Mouse (Mus musculus) hindbrain, embryonic 11.5 days (tissue): Measurements from ENCODE around the gene Gpr182. TPM values are rescaled to one million over a fixed set of nuclear protein-coding genes. Genes with fewer than 3 reads are reported as not detected.

Experiments
- ATAC-seq: fragments of 200-750 bp; cut with Nextera tagmentation; 2 replicates; pipeline ENCODE4 v1.8.0; 2017; ENCODE audit warnings: mild to moderate bottlenecking, moderate TSS enrichment, moderate library complexity; ENCODE audit not compliant: low FRiP score
- DNase-seq: peaks from one replicate; pipeline ENCODE4 v3.0.0-alpha.2; 2015; ENCODE audit warnings: low spot score
- H3K27ac ChIP-seq: fragments of 300-500 bp; sonication (generic); 2 replicates; pipeline ENCODE4 v1.5.1; 2014; ENCODE audit warnings: mild to moderate bottlenecking, low read depth, low read length
- H3K27me3 ChIP-seq: fragments of 300-500 bp; sonication (generic); 2 replicates; pipeline ENCODE4 v1.6.1; 2014; ENCODE audit warnings: mild to moderate bottlenecking, low read length, moderate library complexity, mixed read lengths; ENCODE audit not compliant: control insufficient read depth, insufficient read depth
- H3K36me3 ChIP-seq: fragments of 300-500 bp; sonication (generic); 2 replicates; pipeline ENCODE4 v1.6.1; 2014; ENCODE audit warnings: mild to moderate bottlenecking, low read length, moderate library complexity, mixed read lengths; ENCODE audit not compliant: control insufficient read depth, insufficient read depth
- H3K4me1 ChIP-seq: fragments of 300-500 bp; sonication (generic); replicated peaks from 2 replicates; pipeline ENCODE4 v1.6.1; 2014; ENCODE audit warnings: low read length, mixed read lengths; ENCODE audit not compliant: control insufficient read depth, insufficient read depth
- H3K4me2 ChIP-seq: fragments of 300-500 bp; sonication (generic); replicated peaks from 2 replicates; pipeline ENCODE4 v1.6.1; 2014; ENCODE audit warnings: mild to moderate bottlenecking, low read depth, low read length
- H3K4me3 ChIP-seq: fragments of 300-500 bp; sonication (generic); 2 replicates; pipeline ENCODE4 v1.5.1; 2014; ENCODE audit warnings: low read depth, low read length
- H3K9ac ChIP-seq: fragments of 300-500 bp; sonication (generic); 2 replicates; pipeline ENCODE4 v1.6.1; 2014; ENCODE audit warnings: low read depth, low read length
- H3K9me3 ChIP-seq: fragments of 300-500 bp; sonication (generic); 2 replicates; pipeline ENCODE4 v1.6.1; 2016; ENCODE audit warnings: low read length; ENCODE audit not compliant: control insufficient read depth
- WGBS: fragments of 180-500 bp; shearing (Covaris S2); extraction: QIAGEN DNeasy Blood & Tissue Kit; methylation state at CpG from one replicate; pipeline ENCODE4 v1.1.7; 2014; 5-methylcytosine and 5-hydroxymethylcytosine counted together
- polyA plus RNA-seq: library from polyadenylated mRNA; unstranded; fragments of >200 nt; fragmentation: Nextera tagmentation; extraction: Ambion mirVana; gene quantifications from 2 replicates; pipeline ENCODE4 v1.2.1, GENCODE M21; 2014

Gene Gpr182
- polyA plus RNA-seq, 1 experiment from 2014 or later: 0.63 TPM

- Histone ChIP-seq H3K4me2 (no peak within 1 kb of the TSS), H3K9ac (no peak within 1 kb of the TSS), H3K4me1 (no peaks in the 10 kb centered on the region), H3K36me3 (no peaks in the 10 kb centered on the region), H3K9me3 (no peaks in the 10 kb centered on the region), H3K27ac (no peak within 1 kb of the TSS), H3K27me3 (no peaks in the 10 kb centered on the region), H3K4me3 (no peak within 1 kb of the TSS)
- ATAC-seq (no peak), DNase-seq (no peak)
- WGBS: 79% methylated on average over 8 of the region's 9 CpGs
Measured at GRCm38 (mm10) chr10:127759181-127760110, 7.9 kb upstream of the Gpr182 start, which contains the start of the genes Rdh1 and Rdh16f1. Gene Rdh1 (plus strand): TSS chr10:127759721. Gene Rdh16f1 (plus strand): TSS chr10:127759787.

GRCm38 (mm10) chr10:127755770-127756468 is 4.4 kb upstream of the Gpr182 start:
- no peaks in the 10 kb centered on the region for H3K4me1 ChIP-seq
- 47% methylated on average over 18 of the region's 18 CpGs for WGBS
- ATAC-seq (no peak), DNase-seq (no peak)
- H3K4me3 ChIP-seq: no peak overlapping the region
- no peak overlapping the region for H3K9ac ChIP-seq
- no peaks in the 10 kb centered on the region for H3K9me3 ChIP-seq
- H3K27me3 ChIP-seq: no peaks in the 10 kb centered on the region
- H3K4me2 ChIP-seq: 0 out of 2 replicates have a peak overlapping the region, but pooled peaks have one; percentile 1
- no peak overlapping the region for H3K27ac ChIP-seq
- H3K36me3 ChIP-seq: no peaks in the 10 kb centered on the region

GRCm38 (mm10) chr10:127755246-127755645 is 3.7 kb upstream of the Gpr182 start:
- H3K36me3 ChIP-seq: no peaks in the 10 kb centered on the region
- no peak overlapping the region for H3K27ac ChIP-seq
- H3K9ac ChIP-seq: no peak overlapping the region
- no peak overlapping the region for H3K4me3 ChIP-seq
- WGBS: 79% methylated on average over 3 of the region's 3 CpGs
- no peak overlapping the region for H3K4me2 ChIP-seq
- ATAC-seq: no peak
- DNase-seq: no peak
- no peaks in the 10 kb centered on the region for H3K27me3 ChIP-seq
- no peaks in the 10 kb centered on the region for H3K9me3 ChIP-seq
- no peaks in the 10 kb centered on the region for H3K4me1 ChIP-seq

GRCm38 (mm10) chr10:127754566-127755166 is 3.1 kb upstream of the Gpr182 start:
- H3K27ac ChIP-seq: no peak overlapping the region
- no peak overlapping the region for H3K9ac ChIP-seq
- DNase-seq (no peak), ATAC-seq (no peak)
- 86% methylated on average over 6 of the region's 6 CpGs for WGBS
- no peaks in the 10 kb centered on the region for H3K4me1 ChIP-seq
- H3K4me3 ChIP-seq: no peak overlapping the region
- H3K27me3 ChIP-seq: no peaks in the 10 kb centered on the region
- no peak overlapping the region for H3K4me2 ChIP-seq
- no peaks in the 10 kb centered on the region for H3K36me3 ChIP-seq
- H3K9me3 ChIP-seq: no peaks in the 10 kb centered on the region

- H3K4me2 ChIP-seq: peak overlapping the region; percentile 29
- ATAC-seq: no peak
- 0 out of 2 replicates have a peak overlapping the region, but pooled peaks have one; percentile 10 for H3K4me3 ChIP-seq
- WGBS: 44% methylated on average over 24 of the region's 24 CpGs
- H3K4me1 ChIP-seq: peaks cover 6% of the 10 kb centered on the region; the same call in 1 of the 2 replicates
- no peaks in the 10 kb centered on the region for H3K27me3 ChIP-seq
- H3K9me3 ChIP-seq: no peaks in the 10 kb centered on the region
- H3K36me3 ChIP-seq: peaks cover 4% of the 10 kb centered on the region; the same call in 1 of the 2 replicates
- no peak overlapping the region for H3K9ac ChIP-seq
- no peak overlapping the region for H3K27ac ChIP-seq
- DNase-seq: no peak
Measured at GRCm38 (mm10) chr10:127750136-127750777, 1.3 kb downstream of the Gpr182 start.

- peaks cover 9% of the 10 kb centered on the region for H3K36me3 ChIP-seq
- H3K27me3 ChIP-seq: no peaks in the 10 kb centered on the region
- no peak overlapping the region for H3K4me3 ChIP-seq
- no peaks in the 10 kb centered on the region for H3K9me3 ChIP-seq
- DNase-seq (no peak), ATAC-seq (no peak)
- no peak overlapping the region for H3K4me2 ChIP-seq
- H3K9ac ChIP-seq: no peak overlapping the region
- no peak overlapping the region for H3K27ac ChIP-seq
- 5% methylated on average over 7 of the region's 8 CpGs for WGBS
- H3K4me1 ChIP-seq: peaks cover 6% of the 10 kb centered on the region; the same call in 1 of the 2 replicates
Measured at GRCm38 (mm10) chr10:127748847-127749612, 2.5 kb downstream of the Gpr182 start.

GRCm38 (mm10) chr10:127747254-127747653 is 4.3 kb downstream of the Gpr182 start:
- WGBS: 91% methylated on average over 8 of the region's 8 CpGs
- no peaks in the 10 kb centered on the region for H3K27me3 ChIP-seq
- peaks cover 26% of the 10 kb centered on the region for H3K36me3 ChIP-seq

More at GRCm38 (mm10) chr10:127747254-127747653, 4.3 kb downstream of the Gpr182 start:
- Histone ChIP-seq H3K4me3 (no peak overlapping the region), H3K4me1 (peaks cover 6% of the 10 kb centered on the region; the same call in 1 of the 2 replicates), H3K9me3 (no peaks in the 10 kb centered on the region), H3K27ac (no peak overlapping the region), H3K4me2 (no peak overlapping the region), H3K9ac (no peak overlapping the region)
- ATAC-seq: no peak
- no peak for DNase-seq
